In genomic region chr9:21153833-21154232, GRCm38 (mm10) we compare ENCODE assay signal across 8 mouse cellular contexts. TPM values are rescaled to one million over a fixed set of nuclear protein-coding genes. Genes with fewer than 3 reads are reported as not detected.
DNase-seq lines count a peak whose midpoint lies in the region; ATAC-seq and TF ChIP-seq lines count a peak whose summit lies in the region.

No protein-coding gene starts in this region.

- ATAC-seq in kidney, postnatal 0 days (replicated peaks; ENCODE audit: low FRiP score, low read depth): no peak
- ATAC-seq in embryonic facial prominence, embryonic 14.5 days (ENCODE audit: low read depth): 0 out of 2 replicates have a peak, but pooled peaks have one; percentile 7
- ATAC-seq in intestine, embryonic 14.5 days (replicated peaks; ENCODE audit: low FRiP score, low TSS enrichment, low read depth): no peak
- ATAC-seq in neural tube, embryonic 12.5 days (ENCODE audit: low FRiP score, low read depth): no peak

- H3K27me3 ChIP-seq in kidney, postnatal 0 days (ENCODE audit: insufficient read depth, low read length): no peaks in the 10 kb centered on the region
- H3K27me3 ChIP-seq in embryonic facial prominence, embryonic 14.5 days (replicated peaks; ENCODE audit: control insufficient read depth, insufficient read depth, low read length): no peaks in the 10 kb centered on the region
- no peaks in the 10 kb centered on the region for H3K27me3 ChIP-seq in intestine, embryonic 14.5 days (replicated peaks; ENCODE audit: control insufficient read depth, insufficient read depth, low read length)
- H3K27me3 ChIP-seq in neural tube, embryonic 12.5 days (replicated peaks): no peaks in the 10 kb centered on the region

- H3K9me3 ChIP-seq in kidney, postnatal 0 days (replicated peaks; ENCODE audit: low read length): no peaks in the 10 kb centered on the region
- no peaks in the 10 kb centered on the region for H3K9me3 ChIP-seq in embryonic facial prominence, embryonic 14.5 days (ENCODE audit: control insufficient read depth, low read length)
- 0 out of 2 replicates have a peak, but pooled peaks cover 5% of the 10 kb centered on the region for H3K9me3 ChIP-seq in intestine, embryonic 14.5 days (ENCODE audit: control insufficient read depth, low read length)
- H3K9me3 ChIP-seq in neural tube, embryonic 12.5 days: no peaks in the 10 kb centered on the region

- peak; percentile 84 for DNase-seq in kidney, postnatal 0 days (ENCODE audit: low spot score)
- DNase-seq in kidney, postnatal 14 days: no peak
- DNase-seq in embryonic facial prominence, embryonic 14.5 days (ENCODE audit: low spot score): peak; percentile 75
- peak; percentile 74 for DNase-seq in intestine, embryonic 14.5 days (ENCODE audit: low spot score)
- no peak for DNase-seq in natural killer cell, adult 2 months (ENCODE audit: low spot score in 2 of 2)
- DNase-seq in cerebellum, adult 11 months: no peak
- DNase-seq in urinary bladder, postnatal 10 days (ENCODE audit: low spot score): no peak

- H3K4me3 ChIP-seq in kidney, postnatal 0 days (replicated peaks; ENCODE audit: low read depth, low read length): peak overlapping the region; percentile 31
- peak overlapping the region; percentile 38 for H3K4me3 ChIP-seq in embryonic facial prominence, embryonic 14.5 days (ENCODE audit: low read depth, low read length)
- peak overlapping the region; percentile 35 for H3K4me3 ChIP-seq in intestine, embryonic 14.5 days (ENCODE audit: low read depth, low read length)
- 0 out of 2 replicates have a peak overlapping the region, but pooled peaks have one; percentile 13 for H3K4me3 ChIP-seq in neural tube, embryonic 12.5 days

- H3K4me2 ChIP-seq in kidney, postnatal 0 days (ENCODE audit: low read length): peak overlapping the region; percentile 80
- H3K4me2 ChIP-seq in embryonic facial prominence, embryonic 14.5 days (ENCODE audit: low read depth, low read length): peak overlapping the region; percentile 74
- H3K4me2 ChIP-seq in intestine, embryonic 14.5 days (ENCODE audit: low read length): peak overlapping the region; percentile 90
- peak overlapping the region; percentile 50 for H3K4me2 ChIP-seq in neural tube, embryonic 12.5 days (replicated peaks)

- H3K9ac ChIP-seq in kidney, postnatal 0 days (ENCODE audit: low read depth, low read length): peak overlapping the region; percentile 57
- peak overlapping the region; percentile 59 for H3K9ac ChIP-seq in embryonic facial prominence, embryonic 14.5 days (ENCODE audit: low read depth, low read length)
- H3K9ac ChIP-seq in intestine, embryonic 14.5 days (ENCODE audit: low read length): peak overlapping the region; percentile 38
- no peak overlapping the region for H3K9ac ChIP-seq in neural tube, embryonic 12.5 days

- no peak for TF ChIP-seq CTCF in kidney, postnatal 0 days (IDR thresholded peaks at IDR 0.05; ENCODE audit: low read depth)

- H3K4me1 ChIP-seq in kidney, postnatal 0 days (replicated peaks; ENCODE audit: insufficient read depth, low read length): peaks cover 9% of the 10 kb centered on the region; the same call in 1 of the 2 replicates
- H3K4me1 ChIP-seq in embryonic facial prominence, embryonic 14.5 days (ENCODE audit: control insufficient read depth, insufficient read depth, low read length): peaks cover 18% of the 10 kb centered on the region
- peaks cover 20% of the 10 kb centered on the region for H3K4me1 ChIP-seq in intestine, embryonic 14.5 days (replicated peaks; ENCODE audit: control insufficient read depth, insufficient read depth, low read length)
- H3K4me1 ChIP-seq in neural tube, embryonic 12.5 days: peaks cover 8% of the 10 kb centered on the region

- WGBS in kidney, postnatal 0 days: 3% methylated on average over 5 of the region's 5 CpGs
- 1% methylated on average over 5 of the region's 5 CpGs for WGBS in embryonic facial prominence, embryonic 14.5 days
- WGBS in intestine, embryonic 14.5 days: 5% methylated on average over 5 of the region's 5 CpGs
- 28% methylated on average over 5 of the region's 5 CpGs for WGBS in neural tube, embryonic 12.5 days

- no peaks in the 10 kb centered on the region for H3K36me3 ChIP-seq in kidney, postnatal 0 days (ENCODE audit: insufficient read depth, low read length)
- H3K36me3 ChIP-seq in embryonic facial prominence, embryonic 14.5 days (ENCODE audit: control insufficient read depth, insufficient read depth, low read length): no peaks in the 10 kb centered on the region
- no peaks in the 10 kb centered on the region for H3K36me3 ChIP-seq in intestine, embryonic 14.5 days (ENCODE audit: control insufficient read depth, insufficient read depth, low read length)
- H3K36me3 ChIP-seq in neural tube, embryonic 12.5 days: no peaks in the 10 kb centered on the region

- peak overlapping the region; percentile 37 for H3K27ac ChIP-seq in kidney, postnatal 0 days
- H3K27ac ChIP-seq in embryonic facial prominence, embryonic 14.5 days (replicated peaks; ENCODE audit: low read depth, low read length): peak overlapping the region; percentile 72
- peak overlapping the region; percentile 81 for H3K27ac ChIP-seq in intestine, embryonic 14.5 days (ENCODE audit: low read depth)
- no peak overlapping the region for H3K27ac ChIP-seq in neural tube, embryonic 12.5 days

RNA-seq across cellular contexts. Expression of gene Cdc37, which starts 4.1 kb away (rescaled TPM):
- 256 and 271 TPM in 2 replicates for polyA plus RNA-seq in kidney, postnatal 0 days (2015; fragmentation: Nextera tagmentation; extraction: Ambion mirVana)
- 259 and 298 TPM in 2 replicates for polyA plus RNA-seq in embryonic facial prominence, embryonic 14.5 days (2014; fragmentation: Nextera tagmentation; extraction: Ambion mirVana)
- polyA plus RNA-seq in intestine, embryonic 14.5 days (2014; fragmentation: Nextera tagmentation; extraction: Ambion mirVana): 307 and 327 TPM in 2 replicates
- 271 and 293 TPM in 2 replicates for polyA plus RNA-seq in neural tube, embryonic 12.5 days (2016; fragmentation: Nextera tagmentation; extraction: Ambion mirVana)

RNA-seq across cellular contexts. Expression of gene Pde4a, which starts 11.7 kb away (rescaled TPM):
- 8.2 and 8.3 TPM in 2 replicates for polyA plus RNA-seq in kidney, postnatal 0 days (2015; fragmentation: Nextera tagmentation; extraction: Ambion mirVana)
- polyA plus RNA-seq in embryonic facial prominence, embryonic 14.5 days (2014; fragmentation: Nextera tagmentation; extraction: Ambion mirVana): 6.2 and 6.9 TPM in 2 replicates
- 6.7 and 7.0 TPM in 2 replicates for polyA plus RNA-seq in intestine, embryonic 14.5 days (2014; fragmentation: Nextera tagmentation; extraction: Ambion mirVana)
- 12.3 and 14.7 TPM in 2 replicates for polyA plus RNA-seq in neural tube, embryonic 12.5 days (2016; fragmentation: Nextera tagmentation; extraction: Ambion mirVana)

RNA-seq across cellular contexts. Expression of gene Tyk2, which starts 22.8 kb away (rescaled TPM):
- polyA plus RNA-seq in kidney, postnatal 0 days (2015; fragmentation: Nextera tagmentation; extraction: Ambion mirVana): 8.6 and 9.4 TPM in 2 replicates
- polyA plus RNA-seq in embryonic facial prominence, embryonic 14.5 days (2014; fragmentation: Nextera tagmentation; extraction: Ambion mirVana): 9.8 and 11.6 TPM in 2 replicates
- 11.7 and 12.1 TPM in 2 replicates for polyA plus RNA-seq in intestine, embryonic 14.5 days (2014; fragmentation: Nextera tagmentation; extraction: Ambion mirVana)
- 14.1 and 15.2 TPM in 2 replicates for polyA plus RNA-seq in neural tube, embryonic 12.5 days (2016; fragmentation: Nextera tagmentation; extraction: Ambion mirVana)

Comparison
In these comparisons a context has a peak if more than half of its experiments do, and no peak if none do; other contexts are left out.
1. DNase-seq: peak in kidney, postnatal 0 days (single experiment), embryonic facial prominence, embryonic 14.5 days (single experiment) and intestine, embryonic 14.5 days (single experiment); none in kidney, postnatal 14 days (single experiment), natural killer cell, adult 2 months (0 of 2), cerebellum, adult 11 months (single experiment) and urinary bladder, postnatal 10 days (single experiment).
2. Peak in every context shown above with its lines, with median percentiles within 50 percentile points of each other: H3K4me2 ChIP-seq and H3K4me3 ChIP-seq.